Mouse (Mus musculus): Measurements from ENCODE around the gene Stk10. TPM values are rescaled to one million over a fixed set of nuclear protein-coding genes. Genes with fewer than 3 reads are reported as not detected.

The Stk10 gene
- polyA plus RNA-seq, 1 experiment from 2014 or later: 1.6 TPM

DNA sequence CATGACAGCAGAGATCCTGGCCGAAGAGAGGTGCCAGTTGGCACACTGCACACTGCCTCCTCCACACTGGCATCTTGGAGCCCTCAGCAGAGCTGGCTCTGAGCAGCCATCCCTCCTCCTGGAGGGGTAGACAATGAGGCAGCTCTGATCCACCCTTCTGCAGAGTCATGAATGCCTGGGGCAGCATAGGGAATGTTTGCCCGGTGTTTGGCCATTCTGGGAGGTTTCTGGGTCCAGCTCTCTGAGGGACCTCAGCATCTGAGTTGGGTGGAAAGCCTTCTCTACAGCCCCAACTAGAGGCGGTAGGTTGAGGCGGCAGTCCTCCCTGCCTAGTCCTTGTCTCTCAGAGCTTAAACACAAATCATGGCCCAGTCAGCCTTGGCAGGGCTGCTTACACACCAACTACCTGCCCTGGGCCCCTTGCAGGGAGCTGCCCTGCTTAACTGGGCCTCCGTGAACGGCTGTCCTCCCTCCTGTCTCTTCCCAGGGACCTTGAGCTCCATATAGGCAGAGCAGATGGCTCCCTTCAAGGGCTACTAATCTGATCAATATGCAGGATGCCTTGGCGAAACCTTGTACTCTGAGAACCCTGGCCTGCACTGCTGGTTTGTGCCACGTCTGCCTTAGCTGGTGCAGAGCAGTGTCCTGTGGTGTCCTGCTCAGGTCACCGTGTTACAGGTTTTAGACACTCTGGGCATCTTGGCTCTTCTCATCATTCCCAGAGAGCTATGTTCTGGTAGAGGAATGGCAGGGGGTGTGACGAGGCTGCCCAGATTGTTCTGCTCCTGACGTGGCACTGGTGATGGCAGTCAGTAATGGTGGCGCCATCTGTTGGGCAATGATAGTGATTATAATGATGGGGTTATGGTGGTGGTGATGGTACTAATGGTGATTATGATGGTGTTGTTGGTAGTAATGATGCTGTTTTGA lies 59.1 kb downstream of the Stk10 start:
- no peaks in the 10 kb centered on the region for H3K27me3 ChIP-seq
- ATAC-seq (ENCODE audit: insufficient number of reproducible peaks, insufficient read depth, low FRiP score, low TSS enrichment, low read depth): no peak
- H3K9ac ChIP-seq: no peak overlapping the region
- H3K4me2 ChIP-seq: no peak overlapping the region
- H3K36me3 ChIP-seq: no peaks in the 10 kb centered on the region
- no peaks in the 10 kb centered on the region for H3K9me3 ChIP-seq
- H3K27ac ChIP-seq: no peak overlapping the region
- peaks cover 11% of the 10 kb centered on the region for H3K4me1 ChIP-seq
- H3K4me3 ChIP-seq: no peak overlapping the region
- WGBS: 64% methylated on average over 12 of the region's 12 CpGs

DNA sequence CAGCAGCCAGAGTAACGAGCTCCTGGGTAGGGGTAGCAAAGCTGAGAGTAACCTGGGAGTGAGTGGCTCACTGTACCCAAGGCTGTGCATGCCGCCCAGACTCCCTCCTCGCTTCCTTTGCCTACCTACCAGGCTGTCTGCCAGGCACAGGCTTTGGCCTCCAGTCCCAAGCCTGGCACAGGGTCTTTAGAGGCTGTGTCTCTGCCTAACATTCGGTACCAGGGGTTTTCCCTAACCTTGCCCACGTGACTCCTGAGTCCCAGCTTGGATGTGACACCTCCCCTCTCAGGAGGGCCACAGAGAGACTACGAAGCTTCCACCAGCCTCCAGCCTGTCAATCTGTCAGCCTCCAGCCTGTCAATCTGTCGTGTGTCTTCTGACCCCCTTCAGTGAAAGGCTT lies 60.0 kb downstream of the Stk10 start:
- Histone ChIP-seq H3K9ac (no peak overlapping the region), H3K27ac (no peak overlapping the region), H3K9me3 (no peaks in the 10 kb centered on the region), H3K4me2 (no peak overlapping the region), H3K27me3 (no peaks in the 10 kb centered on the region), H3K36me3 (no peaks in the 10 kb centered on the region), H3K4me1 (peaks cover 6% of the 10 kb centered on the region), H3K4me3 (no peak overlapping the region)
- ATAC-seq (ENCODE audit: insufficient number of reproducible peaks, insufficient read depth, low FRiP score, low TSS enrichment, low read depth): no peak
- 68% methylated on average over 7 of the region's 7 CpGs for WGBS

DNA sequence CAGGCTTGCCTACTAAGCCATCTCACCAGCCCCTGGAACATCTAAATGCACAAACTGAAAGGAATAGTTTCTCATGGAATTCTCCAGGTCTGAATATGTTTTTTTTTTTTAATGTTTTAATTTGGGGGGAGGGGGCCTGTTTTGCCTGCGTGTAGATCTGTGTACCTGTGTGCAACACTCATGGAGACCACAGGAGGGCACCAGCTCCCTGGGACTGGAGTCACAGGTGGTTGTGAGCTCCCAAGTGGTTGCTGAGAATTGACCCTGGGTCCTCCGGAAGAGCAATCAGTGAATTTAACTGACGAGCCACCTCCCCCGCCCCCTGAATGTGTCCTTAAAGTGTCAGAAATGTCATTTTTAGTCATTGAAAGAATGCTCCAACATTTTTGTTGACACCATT lies 61.0 kb downstream of the Stk10 start:
- WGBS: 91% methylated on average over 4 of the region's 4 CpGs
- no peaks in the 10 kb centered on the region for H3K4me1 ChIP-seq
- no peak overlapping the region for H3K9ac ChIP-seq
- H3K27ac ChIP-seq: no peak overlapping the region
- H3K36me3 ChIP-seq: no peaks in the 10 kb centered on the region
- no peak overlapping the region for H3K4me3 ChIP-seq
- H3K27me3 ChIP-seq: no peaks in the 10 kb centered on the region
- ATAC-seq (ENCODE audit: insufficient number of reproducible peaks, insufficient read depth, low FRiP score, low TSS enrichment, low read depth): no peak
- H3K9me3 ChIP-seq: no peaks in the 10 kb centered on the region
- no peak overlapping the region for H3K4me2 ChIP-seq

DNA sequence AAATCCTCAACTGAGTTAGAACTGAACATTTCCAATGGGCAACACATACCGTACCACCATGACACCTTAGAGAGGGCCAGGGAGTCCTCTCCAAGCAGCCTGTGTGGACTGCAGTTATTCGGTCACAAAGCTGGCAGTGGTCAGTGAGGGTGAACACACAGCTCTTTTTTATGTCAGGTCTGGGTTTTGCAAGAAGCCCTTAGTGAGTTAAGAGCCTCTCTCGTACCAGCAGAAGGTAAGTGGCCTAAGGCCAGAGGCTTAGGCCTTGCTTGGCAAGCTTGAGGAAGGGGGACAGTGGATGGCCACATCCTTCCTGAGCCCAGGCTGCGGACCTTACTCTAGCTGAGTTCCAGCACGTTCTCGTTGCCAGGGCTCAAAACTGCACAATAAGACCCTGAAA lies 67.3 kb downstream of the Stk10 start:
- no peak overlapping the region for H3K9ac ChIP-seq
- no peak for ATAC-seq (ENCODE audit: insufficient number of reproducible peaks, insufficient read depth, low FRiP score, low TSS enrichment, low read depth)
- no peaks in the 10 kb centered on the region for H3K36me3 ChIP-seq
- 87% methylated on average over 6 of the region's 6 CpGs for WGBS
- H3K4me2 ChIP-seq: no peak overlapping the region
- no peaks in the 10 kb centered on the region for H3K9me3 ChIP-seq
- H3K4me3 ChIP-seq: no peak overlapping the region
- H3K4me1 ChIP-seq: peaks cover 20% of the 10 kb centered on the region
- H3K27ac ChIP-seq: no peak overlapping the region
- H3K27me3 ChIP-seq: no peaks in the 10 kb centered on the region

GRCm38 (mm10) chr11:32601528-32602323 lies 68.6 kb downstream of the Stk10 start:
- H3K4me3 ChIP-seq: no peak overlapping the region
- peaks cover 23% of the 10 kb centered on the region for H3K4me1 ChIP-seq
- ATAC-seq (ENCODE audit: insufficient number of reproducible peaks, insufficient read depth, low FRiP score, low TSS enrichment, low read depth): no peak
- no peak overlapping the region for H3K27ac ChIP-seq
- no peaks in the 10 kb centered on the region for H3K36me3 ChIP-seq
- no peaks in the 10 kb centered on the region for H3K27me3 ChIP-seq
- H3K9me3 ChIP-seq: no peaks in the 10 kb centered on the region
- H3K4me2 ChIP-seq: no peak overlapping the region
- WGBS: 38% methylated on average over 12 of the region's 12 CpGs
- no peak overlapping the region for H3K9ac ChIP-seq

GRCm38 (mm10) chr11:32604663-32605062 lies 71.6 kb downstream of the Stk10 start:
- H3K9ac ChIP-seq: no peak overlapping the region; the same call in 1 of the 2 replicates
- H3K4me2 ChIP-seq: peak overlapping the region; percentile 24; the same call in 1 of the 2 replicates
- no peak for ATAC-seq (ENCODE audit: insufficient number of reproducible peaks, insufficient read depth, low FRiP score, low TSS enrichment, low read depth)
- H3K36me3 ChIP-seq: no peaks in the 10 kb centered on the region
- no peak overlapping the region for H3K4me3 ChIP-seq
- H3K9me3 ChIP-seq: no peaks in the 10 kb centered on the region
- H3K27ac ChIP-seq: peak overlapping the region; percentile 72
- WGBS: 21% methylated on average over 4 of the region's 4 CpGs
- H3K4me1 ChIP-seq: peaks cover 18% of the 10 kb centered on the region
- no peaks in the 10 kb centered on the region for H3K27me3 ChIP-seq

DNA sequence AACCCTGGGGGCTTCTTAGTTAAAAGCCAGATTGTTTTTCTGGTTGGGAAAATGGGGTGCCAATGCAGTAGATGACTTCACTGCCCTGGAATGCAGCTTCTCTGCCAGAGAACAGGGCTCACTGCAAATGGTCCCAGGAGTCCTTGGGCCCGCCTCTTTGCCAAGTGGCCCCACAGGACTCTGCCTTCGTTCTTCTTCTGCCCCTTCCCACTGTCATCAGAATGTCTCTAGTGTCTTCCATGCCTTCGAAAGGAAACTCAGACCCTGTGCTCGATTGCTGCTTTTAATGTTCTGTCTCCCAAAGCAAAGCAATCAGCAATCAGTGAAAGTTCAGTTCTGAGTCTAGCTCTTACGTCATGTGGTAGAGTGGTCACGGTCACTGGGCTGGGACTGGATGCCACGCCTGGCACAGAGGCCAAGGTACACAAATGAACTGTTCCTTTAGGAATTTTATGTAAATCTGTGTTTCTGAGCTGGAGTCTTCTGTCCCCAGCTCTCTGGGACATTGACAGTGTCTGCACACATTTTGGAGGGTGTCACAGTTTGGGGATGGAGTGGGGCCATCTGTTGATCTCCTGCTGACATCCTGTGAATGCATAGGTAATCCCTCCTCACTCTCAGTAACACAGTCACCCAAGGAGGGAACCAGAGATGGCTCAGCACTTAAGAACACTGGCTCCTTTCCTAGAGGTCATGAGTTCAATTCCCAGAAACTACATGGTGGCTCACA lies 72.2 kb downstream of the Stk10 start:
- 32% methylated on average over 7 of the region's 7 CpGs for WGBS
- Histone ChIP-seq H3K4me3 (no peak overlapping the region), H3K36me3 (no peaks in the 10 kb centered on the region), H3K9ac (peak overlapping the region; percentile 27; the same call in 1 of the 2 replicates), H3K9me3 (no peaks in the 10 kb centered on the region), H3K4me1 (peaks cover 18% of the 10 kb centered on the region), H3K27ac (peak overlapping the region; percentile 72), H3K4me2 (no peak overlapping the region), H3K27me3 (no peaks in the 10 kb centered on the region)
- ATAC-seq (ENCODE audit: insufficient number of reproducible peaks, insufficient read depth, low FRiP score, low TSS enrichment, low read depth): 0 out of 2 replicates have a peak, but pooled peaks have one; percentile 46

DNA sequence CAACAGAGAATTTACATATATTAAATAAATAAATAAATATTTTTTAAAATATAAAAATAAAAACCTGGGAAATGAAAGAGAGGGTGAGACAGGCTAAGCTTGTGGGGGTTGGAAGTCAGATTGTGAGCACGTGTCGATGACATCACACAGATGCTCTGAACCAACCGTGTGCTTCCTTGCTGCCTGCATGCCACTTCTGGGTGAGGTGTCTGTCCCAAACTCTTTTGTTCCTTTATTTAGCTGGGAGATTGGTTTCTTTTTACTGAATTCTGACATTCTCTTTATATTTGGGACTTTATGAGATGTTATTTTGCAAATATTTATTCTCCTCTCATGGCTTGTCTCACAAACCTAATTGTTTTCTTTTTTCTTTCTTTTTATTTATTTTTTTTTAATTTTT lies 72.8 kb downstream of the Stk10 start:
- Histone ChIP-seq H3K9ac (no peak overlapping the region), H3K27ac (no peak overlapping the region), H3K4me2 (no peak overlapping the region), H3K36me3 (no peaks in the 10 kb centered on the region), H3K9me3 (no peaks in the 10 kb centered on the region), H3K4me1 (peaks cover 18% of the 10 kb centered on the region), H3K27me3 (no peaks in the 10 kb centered on the region), H3K4me3 (no peak overlapping the region)
- ATAC-seq (ENCODE audit: insufficient number of reproducible peaks, insufficient read depth, low FRiP score, low TSS enrichment, low read depth): no peak
- WGBS: 84% methylated on average over 3 of the region's 3 CpGs

DNA sequence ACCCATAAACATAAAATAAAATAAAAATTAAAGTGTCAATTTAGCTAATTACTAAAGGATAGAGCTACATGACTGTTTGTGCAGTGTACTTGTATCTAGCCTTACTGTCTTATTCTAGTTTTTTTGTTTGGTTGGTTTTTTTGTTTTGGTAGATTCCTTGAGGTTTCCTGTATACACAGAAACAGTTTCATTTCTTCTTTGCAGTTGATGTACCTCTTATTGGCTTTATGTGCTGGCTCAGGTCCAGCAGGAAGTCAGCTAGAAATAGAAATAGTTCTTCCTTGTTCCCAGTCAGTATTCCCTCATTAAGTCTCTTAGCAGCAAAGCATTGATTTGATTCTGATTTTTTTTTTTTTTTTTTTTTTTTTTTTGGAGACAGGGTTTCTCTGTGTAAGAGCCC lies 74.2 kb downstream of the Stk10 start:
- Histone ChIP-seq H3K4me3 (no peak overlapping the region), H3K4me2 (no peak overlapping the region), H3K4me1 (peaks cover 18% of the 10 kb centered on the region), H3K36me3 (no peaks in the 10 kb centered on the region), H3K9ac (no peak overlapping the region), H3K9me3 (no peaks in the 10 kb centered on the region), H3K27ac (no peak overlapping the region), H3K27me3 (no peaks in the 10 kb centered on the region)
- ATAC-seq (ENCODE audit: insufficient number of reproducible peaks, insufficient read depth, low FRiP score, low TSS enrichment, low read depth): no peak

DNA sequence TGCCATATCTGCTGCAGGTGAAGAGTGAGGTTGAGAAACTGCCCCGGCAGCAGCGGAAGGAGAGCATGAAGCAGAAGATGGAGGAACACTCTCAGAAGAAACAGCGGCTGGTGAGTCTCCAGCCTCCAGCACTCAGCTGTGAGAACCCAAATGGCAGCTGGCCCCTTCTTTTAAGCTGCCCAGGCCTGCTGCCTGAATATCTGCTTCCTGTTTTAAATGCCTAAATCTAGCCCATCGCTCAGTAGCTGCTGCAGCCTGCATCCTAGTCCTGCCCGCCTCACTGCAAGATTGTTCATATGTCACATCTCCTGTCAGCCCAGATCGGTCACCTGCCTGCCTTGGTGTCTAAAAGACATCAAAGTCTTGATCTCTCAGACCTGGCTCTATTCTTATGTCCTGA lies 77.5 kb downstream of the Stk10 start:
- no peaks in the 10 kb centered on the region for H3K27me3 ChIP-seq
- no peak overlapping the region for H3K4me3 ChIP-seq
- ATAC-seq (ENCODE audit: insufficient number of reproducible peaks, insufficient read depth, low FRiP score, low TSS enrichment, low read depth): no peak
- 0 out of 2 replicates have a peak, but pooled peaks cover 3% of the 10 kb centered on the region for H3K36me3 ChIP-seq
- no peak overlapping the region for H3K27ac ChIP-seq
- no peak overlapping the region for H3K9ac ChIP-seq
- H3K9me3 ChIP-seq: no peaks in the 10 kb centered on the region
- 79% methylated on average over 6 of the region's 6 CpGs for WGBS
- no peak overlapping the region for H3K4me2 ChIP-seq
- peaks cover 3% of the 10 kb centered on the region; the same call in 1 of the 2 replicates for H3K4me1 ChIP-seq

- ATAC-seq (ENCODE audit: insufficient number of reproducible peaks, insufficient read depth, low FRiP score, low TSS enrichment, low read depth): no peak
- Histone ChIP-seq H3K4me2 (no peak overlapping the region), H3K27me3 (no peaks in the 10 kb centered on the region), H3K4me1 (peaks cover 9% of the 10 kb centered on the region; the same call in 1 of the 2 replicates), H3K27ac (no peak overlapping the region), H3K9ac (no peak overlapping the region), H3K36me3 (0 out of 2 replicates have a peak, but pooled peaks cover 3% of the 10 kb centered on the region), H3K4me3 (no peak overlapping the region), H3K9me3 (no peaks in the 10 kb centered on the region)
- 80% methylated on average over 6 of the region's 6 CpGs for WGBS
These were observed 79.2 kb downstream of the Stk10 start for GRCm38 (mm10) chr11:32612304-32612703.
